Comparison of ENCODE assay signal across 10 mouse cellular contexts in the genomic region with DNA sequence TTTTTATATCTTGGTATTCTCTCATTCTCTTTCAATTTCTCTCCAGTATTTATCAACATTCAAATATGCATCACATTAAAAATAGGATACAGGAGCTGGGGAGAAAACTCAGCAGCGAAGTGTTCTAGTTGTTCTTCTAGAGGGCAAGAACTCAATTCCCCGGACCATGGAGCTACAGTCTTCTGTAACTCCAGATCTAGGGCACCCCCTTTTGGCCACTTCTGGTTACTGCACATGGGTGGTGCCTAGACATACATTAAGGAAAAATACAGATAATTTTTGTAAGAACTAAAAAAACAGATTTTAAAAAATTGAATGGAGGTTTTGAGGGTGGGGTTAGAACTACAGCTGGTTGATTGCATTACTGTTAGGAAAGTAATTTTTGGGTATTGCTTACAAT.
DNase-seq lines count a peak whose midpoint lies in the region; ATAC-seq lines count a peak whose summit lies in the region.
"Had no signal": no experiment of that assay in that cellular context is flagged by ENCODE, and none has a peak within 500 bp of the region (broad histone marks: within the 10 kb centered on the region; RNA-seq: fewer than 3 reads in every experiment).

No protein-coding gene starts in this region.

- H3K27ac ChIP-seq in forebrain, embryonic 12.5 days: no peak overlapping the region
- H3K27ac ChIP-seq in forebrain, embryonic 13.5 days: no peak overlapping the region
- H3K27ac ChIP-seq: lung, embryonic 15.5 days; stomach, embryonic 15.5 days had no signal

- no peak overlapping the region for H3K4me3 ChIP-seq in forebrain, embryonic 12.5 days (replicated peaks)
- H3K4me3 ChIP-seq in forebrain, embryonic 13.5 days: no peak overlapping the region
- H3K4me3 ChIP-seq: lung, embryonic 15.5 days; stomach, embryonic 15.5 days had no signal

- DNase-seq in ovary, postnatal 10 days (ENCODE audit: low spot score): peak; percentile 2
- no peak for DNase-seq in ovary, adult 18-20 months (ENCODE audit: low spot score)
- peak; percentile 16 to 24 for DNase-seq in cerebellum, postnatal 36 days
- peak; percentile 27 for DNase-seq in layer of hippocampus, adult 9-10 months (ENCODE audit: low spot score)
- DNase-seq in mesoderm, embryonic 11.5 days (ENCODE audit: low read depth, low spot score): peak; percentile 40
- DNase-seq in spleen, postnatal 36 days (ENCODE audit: low spot score in 2 of 2): no peak

- H3K9ac ChIP-seq in forebrain, embryonic 12.5 days: no peak overlapping the region
- H3K9ac ChIP-seq in forebrain, embryonic 13.5 days: no peak overlapping the region
- H3K9ac ChIP-seq: lung, embryonic 15.5 days; stomach, embryonic 15.5 days had no signal

- H3K4me1 ChIP-seq in forebrain, embryonic 12.5 days: no peaks in the 10 kb centered on the region
- no peaks in the 10 kb centered on the region for H3K4me1 ChIP-seq in forebrain, embryonic 13.5 days
- H3K4me1 ChIP-seq: lung, embryonic 15.5 days; stomach, embryonic 15.5 days had no signal

- 0 out of 2 replicates have a peak, but pooled peaks have one; percentile 36 for ATAC-seq in forebrain, embryonic 12.5 days (ENCODE audit: low FRiP score)
- ATAC-seq in forebrain, embryonic 13.5 days: no peak

- no peak overlapping the region for H3K4me2 ChIP-seq in forebrain, embryonic 12.5 days
- no peak overlapping the region for H3K4me2 ChIP-seq in forebrain, embryonic 13.5 days
- H3K4me2 ChIP-seq: lung, embryonic 15.5 days; stomach, embryonic 15.5 days had no signal

- H3K27me3 ChIP-seq in forebrain, embryonic 12.5 days: no peaks in the 10 kb centered on the region
- H3K27me3 ChIP-seq in forebrain, embryonic 13.5 days: no peaks in the 10 kb centered on the region
- H3K27me3 ChIP-seq: lung, embryonic 15.5 days; stomach, embryonic 15.5 days had no signal

- H3K36me3 ChIP-seq in forebrain, embryonic 12.5 days (replicated peaks): no peaks in the 10 kb centered on the region
- no peaks in the 10 kb centered on the region for H3K36me3 ChIP-seq in forebrain, embryonic 13.5 days (ENCODE audit: poor library complexity, severe bottlenecking)
- H3K36me3 ChIP-seq: lung, embryonic 15.5 days; stomach, embryonic 15.5 days had no signal

- WGBS in forebrain, embryonic 12.5 days: 65% methylated on average over 2 of the region's 2 CpGs
- 75% methylated on average over 2 of the region's 2 CpGs for WGBS in forebrain, embryonic 13.5 days

- H3K9me3 ChIP-seq in forebrain, embryonic 12.5 days: no peaks in the 10 kb centered on the region
- 0 out of 2 replicates have a peak, but pooled peaks cover 5% of the 10 kb centered on the region for H3K9me3 ChIP-seq in forebrain, embryonic 13.5 days (replicated peaks)
- H3K9me3 ChIP-seq: lung, embryonic 15.5 days; stomach, embryonic 15.5 days had no signal

Comparison
In these comparisons a context has a peak if more than half of its experiments do, and no peak if none do; other contexts are left out.
1. DNase-seq: peak in ovary, postnatal 10 days (single experiment), cerebellum, postnatal 36 days (2 of 2), layer of hippocampus, adult 9-10 months (single experiment) and mesoderm, embryonic 11.5 days (single experiment); none in ovary, adult 18-20 months (single experiment) and spleen, postnatal 36 days (0 of 2).